Mouse (Mus musculus): ENCODE data around the gene Ankfn1. TPM values are rescaled to one million over a fixed set of nuclear protein-coding genes. Genes with fewer than 3 reads are reported as not detected.

The Ankfn1 gene
- total RNA-seq, 2 experiments from 2014 or later = 0.10 TPM; not detected in 1

DNA sequence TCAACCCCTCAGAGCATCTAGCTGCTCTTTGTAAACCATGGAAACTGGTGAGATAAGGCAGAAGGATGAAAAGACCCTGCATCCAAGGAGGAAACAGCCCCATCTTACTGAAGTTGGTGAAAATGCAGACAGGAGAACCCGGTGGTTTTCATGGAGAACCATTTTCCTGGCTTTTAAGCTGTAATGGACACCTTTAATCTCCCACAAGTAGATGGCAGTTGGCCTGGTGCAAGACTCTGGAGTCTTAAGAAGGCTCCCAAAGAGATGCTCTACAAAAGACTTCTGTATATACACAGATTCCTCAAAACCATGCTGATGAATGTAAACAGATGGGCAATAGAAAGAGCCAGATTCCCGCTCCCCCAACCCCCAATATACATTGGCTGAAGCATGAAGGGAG, 276.5 kb downstream of the Ankfn1 start:
- DNase-seq = no peak
- intact Hi-C loops (cut with DNase I) = no loop called here

GRCm38 (mm10) chr11:89481084-89481483, 296.4 kb downstream of the Ankfn1 start:
- intact Hi-C loops (cut with DNase I) = no loop called here
- no peak for DNase-seq

DNA sequence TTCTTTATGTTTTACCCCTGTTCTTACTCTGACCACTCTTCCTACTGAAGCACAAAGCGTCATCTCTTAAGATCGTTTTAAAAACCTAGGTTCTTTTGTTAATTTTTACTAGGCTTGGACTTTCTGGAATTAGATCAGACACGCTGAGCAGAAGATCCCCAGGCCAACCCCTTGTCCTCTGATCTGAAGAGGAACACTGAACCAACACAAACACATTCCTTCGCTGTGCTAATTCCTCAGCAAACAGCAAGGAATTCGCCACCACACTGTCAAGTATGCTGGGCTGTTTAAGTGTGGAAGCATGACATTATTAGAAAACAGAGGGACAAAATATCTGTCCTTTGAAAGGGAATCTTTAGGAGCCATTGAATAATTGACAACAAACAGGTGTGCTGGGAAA, 300.5 kb downstream of the Ankfn1 start:
- intact Hi-C loops (cut with DNase I) = no loop called here
- DNase-seq = no peak

- DNase-seq = no peak
- intact Hi-C loops (cut with DNase I) = no loop called here
These were observed 301.4 kb downstream of the Ankfn1 start for GRCm38 (mm10) chr11:89476047-89476446.

DNA sequence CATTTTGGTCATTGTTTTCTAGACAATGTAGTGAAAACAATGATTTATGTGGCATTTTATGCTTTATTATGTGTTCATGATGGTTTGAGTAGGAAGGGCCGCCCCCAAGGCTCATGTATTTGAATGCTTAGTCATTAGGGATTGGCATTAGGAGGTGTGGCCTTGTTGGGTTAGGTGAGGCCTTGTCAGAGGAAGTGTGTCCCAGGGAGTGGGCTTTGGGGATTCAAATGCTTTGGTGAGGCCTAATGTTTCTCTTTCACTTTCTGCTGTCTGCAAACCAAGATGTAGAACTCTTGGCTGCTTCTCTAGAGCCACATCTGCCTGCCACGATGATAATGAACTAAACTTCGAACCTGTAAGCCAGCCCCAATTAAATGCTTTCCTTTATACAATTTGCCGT, 304.6 kb downstream of the Ankfn1 start:
- DNase-seq = no peak
- intact Hi-C loops (cut with DNase I) = no loop called here

- intact Hi-C loops (cut with DNase I) = no loop called here
- DNase-seq = no peak
These were observed 312.1 kb downstream of the Ankfn1 start for GRCm38 (mm10) chr11:89465381-89465780.

- DNase-seq = no peak
These were observed 315.2 kb downstream of the Ankfn1 start for GRCm38 (mm10) chr11:89462216-89462615.

GRCm38 (mm10) chr11:89459437-89459836, 318.0 kb downstream of the Ankfn1 start:
- intact Hi-C loops (cut with DNase I) = no loop called here
- DNase-seq = no peak

More at GRCm38 (mm10) chr11:89462216-89462615, 315.2 kb downstream of the Ankfn1 start:
- intact Hi-C loops (cut with DNase I) = no loop called here

- no peak for DNase-seq
- intact Hi-C loops (cut with DNase I) = no loop called here
These were observed 321.7 kb downstream of the Ankfn1 start for GRCm38 (mm10) chr11:89455647-89456231.

DNA sequence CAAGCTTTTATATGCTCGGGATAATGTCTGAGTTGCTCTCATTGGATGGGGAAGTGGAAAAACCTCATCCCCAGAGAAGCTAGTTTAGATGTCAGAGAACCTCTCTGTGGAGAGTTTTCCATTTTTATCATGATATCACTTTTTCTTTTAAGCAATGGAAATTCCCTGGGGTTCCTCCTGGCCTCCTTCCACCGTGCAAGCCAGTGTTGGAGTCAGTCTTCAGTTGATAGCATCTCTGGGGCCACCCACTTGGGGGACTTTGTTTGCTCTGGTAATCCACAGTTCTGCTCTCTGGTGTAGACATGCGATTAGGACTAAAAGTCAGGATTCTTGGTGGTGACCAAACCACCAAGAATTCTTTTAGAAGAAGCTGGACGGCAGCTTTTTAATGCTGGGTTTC, 322.8 kb downstream of the Ankfn1 start:
- no peak for DNase-seq
- intact Hi-C loops (cut with DNase I) = no loop called here

DNA sequence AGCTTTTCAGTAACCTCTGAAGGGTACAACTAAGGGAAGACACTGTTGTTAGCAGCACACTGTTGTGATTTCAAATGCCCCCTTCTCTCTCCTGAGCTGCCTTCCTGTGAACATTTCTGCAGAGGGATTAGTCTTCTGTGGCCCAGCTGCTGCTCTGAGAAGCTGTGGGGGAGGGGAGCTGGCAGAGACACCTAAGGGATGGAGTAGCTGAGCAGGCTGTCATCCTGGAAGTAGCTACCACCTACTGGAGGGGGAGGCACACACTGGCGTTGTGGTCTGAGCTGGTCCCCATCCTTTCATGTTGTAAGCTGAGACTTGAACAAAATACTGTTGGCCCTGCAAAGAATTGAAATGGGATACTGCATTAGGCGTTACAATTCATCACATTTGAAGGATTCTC, 324.6 kb downstream of the Ankfn1 start:
- DNase-seq = no peak

GRCm38 (mm10) chr11:89450406-89450805, 327.0 kb downstream of the Ankfn1 start:
- DNase-seq = no peak

More for the DNA sequence above, 324.6 kb downstream of the Ankfn1 start:
- intact Hi-C loops (cut with DNase I) = no loop called here

DNA sequence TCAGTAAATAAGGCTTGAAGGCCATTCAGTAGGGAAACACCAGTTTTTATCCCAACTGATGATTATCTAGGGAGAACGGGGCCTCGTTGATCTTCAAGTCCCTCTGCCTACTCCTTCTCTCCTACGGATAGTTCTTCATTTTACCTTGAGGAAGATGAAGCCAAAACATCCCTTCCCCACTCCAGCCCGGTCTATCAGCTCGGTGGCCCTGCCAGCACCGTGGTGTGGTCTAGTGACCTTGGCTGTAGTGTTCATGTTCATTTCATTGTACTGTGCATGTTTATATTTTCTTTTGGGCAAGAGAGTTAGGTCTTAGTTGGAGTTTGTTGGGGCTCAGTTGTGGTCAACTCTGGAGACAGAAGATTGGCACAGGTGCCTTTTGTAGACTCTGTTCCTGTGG, 328.5 kb downstream of the Ankfn1 start:
- intact Hi-C loops (cut with DNase I) = no loop called here

More at GRCm38 (mm10) chr11:89450406-89450805, 327.0 kb downstream of the Ankfn1 start:
- intact Hi-C loops (cut with DNase I) = no loop called here

DNA sequence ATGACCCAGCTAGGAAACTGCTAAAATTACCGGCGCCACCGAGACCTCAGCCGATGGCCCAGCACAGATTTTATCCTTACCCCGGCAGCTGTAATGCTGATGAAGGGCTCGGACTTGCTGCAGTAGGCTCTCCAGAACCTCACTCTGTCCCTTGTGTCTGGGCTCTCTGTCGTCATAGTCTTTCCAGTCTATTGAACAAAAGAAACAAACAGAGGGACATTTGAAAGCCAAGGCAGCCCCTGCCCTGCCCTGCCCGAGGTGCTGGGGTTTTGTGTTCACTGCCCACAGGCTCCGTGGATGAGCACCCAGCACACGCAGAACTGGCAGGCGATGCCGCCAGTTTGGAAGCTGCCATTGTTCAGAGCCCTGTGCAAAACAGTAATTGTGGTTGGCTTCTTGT, 330.0 kb downstream of the Ankfn1 start:
- intact Hi-C loops (cut with DNase I) = no loop called here
- DNase-seq = no peak

More for the DNA sequence above, 328.5 kb downstream of the Ankfn1 start:
- no peak for DNase-seq

DNA sequence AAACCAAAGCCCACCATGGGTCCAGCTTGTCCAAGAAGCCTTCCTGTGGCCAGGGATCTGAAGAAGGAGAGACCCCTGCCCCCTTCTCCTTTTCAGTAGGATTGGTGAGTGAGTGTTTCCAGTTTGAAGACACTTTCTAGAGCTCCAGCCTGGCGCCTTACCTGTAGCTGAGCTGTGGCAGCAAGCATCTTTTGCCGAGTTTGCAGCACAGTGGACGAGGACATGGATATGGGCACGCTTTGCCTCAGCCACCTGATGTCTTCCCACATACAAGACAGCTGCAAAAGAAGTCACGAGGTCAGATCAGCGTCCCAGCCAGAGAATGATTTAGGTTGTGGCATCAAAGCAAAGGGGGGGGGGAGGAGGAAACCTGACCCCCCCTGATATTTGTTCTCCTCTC, 336.9 kb downstream of the Ankfn1 start:
- intact Hi-C loops (cut with DNase I) = no loop called here
- no peak for DNase-seq

GRCm38 (mm10) chr11:89424358-89424757, 353.1 kb downstream of the Ankfn1 start:
- intact Hi-C loops (cut with DNase I) = loop anchor here (10.0 kb wide), 2 partner anchors 300 to 500 kb away; no protein-coding TSS in a partner anchor
- DNase-seq = no peak

DNA sequence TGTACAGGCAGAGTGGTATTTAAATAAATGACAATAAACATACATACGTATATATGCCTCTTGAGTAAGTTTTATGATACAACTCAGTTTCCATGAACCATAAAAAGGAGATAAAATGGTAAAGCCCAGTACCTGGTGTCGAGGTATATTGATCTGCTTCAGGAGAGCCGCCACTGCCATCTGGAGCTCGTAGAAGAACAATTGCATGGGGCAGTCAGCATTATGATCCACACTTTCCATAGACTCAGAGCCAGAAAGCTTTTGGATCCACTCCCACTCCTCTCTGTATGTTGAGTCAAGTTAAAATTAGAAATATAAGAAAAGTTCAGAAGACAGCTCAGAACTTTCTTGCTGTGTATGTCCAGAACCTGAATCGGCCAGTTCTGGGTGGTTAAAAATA, 354.8 kb downstream of the Ankfn1 start:
- intact Hi-C loops (cut with DNase I) = loop anchor here (10.0 kb wide), 2 partner anchors 302 to 502 kb away; no protein-coding TSS in a partner anchor
- DNase-seq = no peak

DNA sequence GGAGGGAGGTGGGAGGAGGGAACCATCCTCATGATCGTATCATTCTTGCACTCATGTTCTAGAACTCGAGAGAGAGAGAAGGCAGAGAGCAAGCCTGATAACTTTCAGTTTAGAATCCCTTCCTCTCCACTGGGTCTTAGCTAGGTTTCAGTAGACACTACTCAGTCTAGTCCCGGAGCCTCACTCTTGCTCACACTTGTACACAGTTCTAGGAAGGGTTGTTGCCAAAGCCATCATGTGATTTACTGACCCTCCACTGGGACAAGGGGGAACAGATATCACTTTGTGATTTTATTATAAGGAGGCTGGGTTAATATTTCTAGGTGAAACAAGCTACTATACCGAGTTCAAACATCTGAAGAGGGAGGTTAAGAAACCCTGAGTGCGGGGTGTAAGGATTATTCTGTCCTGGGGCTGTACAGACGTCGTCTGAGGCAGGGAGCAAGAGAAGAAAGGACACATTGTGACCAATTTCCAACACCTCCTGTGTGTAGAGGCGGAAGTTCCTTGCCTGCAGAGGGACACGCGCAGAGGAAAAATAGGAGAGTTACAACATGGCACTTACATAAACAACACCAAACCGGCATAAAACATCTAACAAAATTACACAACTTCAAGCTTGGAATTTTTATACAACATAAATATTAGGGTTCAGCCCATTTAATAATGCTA, 356.6 kb downstream of the Ankfn1 start:
- no peak for DNase-seq
- intact Hi-C loops (cut with DNase I) = loop anchor here (10.0 kb wide), 2 partner anchors 304 to 504 kb away; no protein-coding TSS in a partner anchor

- DNase-seq = no peak
- intact Hi-C loops (cut with DNase I) = loop anchor here (10.0 kb wide), 2 partner anchors 305 to 505 kb away; no protein-coding TSS in a partner anchor
These were observed 357.6 kb downstream of the Ankfn1 start for GRCm38 (mm10) chr11:89419863-89420262.

DNA sequence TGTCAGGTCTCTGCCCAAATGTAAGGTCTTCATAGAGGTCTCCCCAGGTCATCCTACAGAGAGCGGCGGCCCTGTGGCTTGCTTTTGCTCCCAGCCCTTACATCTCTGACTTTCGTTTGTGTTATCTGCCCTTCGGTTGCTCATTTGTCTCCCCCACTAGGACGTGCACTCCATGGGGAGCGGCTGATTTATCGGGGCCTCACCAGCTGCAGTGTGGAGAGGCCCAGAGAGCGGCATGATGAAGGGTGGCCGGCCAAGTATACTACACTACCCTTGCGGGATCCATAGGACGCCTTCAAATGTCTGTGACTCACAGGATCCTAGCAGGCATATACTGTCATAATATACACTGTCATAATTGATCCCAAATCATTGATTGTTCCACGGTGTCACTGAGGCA, 358.8 kb downstream of the Ankfn1 start:
- intact Hi-C loops (cut with DNase I) = no loop called here

GRCm38 (mm10) chr11:89416769-89417168, 360.7 kb downstream of the Ankfn1 start:
- intact Hi-C loops (cut with DNase I) = no loop called here
- DNase-seq = no peak

More for the DNA sequence above, 358.8 kb downstream of the Ankfn1 start:
- no peak for DNase-seq

DNA sequence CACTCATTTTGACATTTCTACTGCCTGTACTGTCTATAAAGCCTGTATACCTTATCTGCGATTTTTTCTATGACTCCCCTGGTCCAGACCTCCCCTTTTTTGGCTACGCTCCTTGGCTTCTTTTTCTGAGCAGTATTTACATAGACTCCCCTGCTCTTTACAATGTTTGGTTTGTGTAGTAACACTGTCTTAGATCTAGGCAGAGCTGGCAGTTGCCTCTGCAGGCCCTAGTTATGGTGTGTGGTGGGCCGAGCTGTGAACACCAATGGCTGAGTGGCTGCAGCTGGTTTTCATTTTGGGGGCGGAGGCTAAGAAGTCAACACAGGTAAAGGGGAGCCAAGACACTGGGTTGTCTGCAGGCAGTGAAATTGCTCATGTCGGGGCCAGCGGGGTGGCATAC, 368.7 kb downstream of the Ankfn1 start:
- intact Hi-C loops (cut with DNase I) = loop anchor here (10.0 kb wide), 1 partner anchor 244 kb away; no protein-coding TSS in a partner anchor
- DNase-seq = no peak

Data from gastrocnemius, postnatal 36 days (tissue).